Mouse (Mus musculus): ENCODE results near the gene Klc2.

Gene Klc2

DNA sequence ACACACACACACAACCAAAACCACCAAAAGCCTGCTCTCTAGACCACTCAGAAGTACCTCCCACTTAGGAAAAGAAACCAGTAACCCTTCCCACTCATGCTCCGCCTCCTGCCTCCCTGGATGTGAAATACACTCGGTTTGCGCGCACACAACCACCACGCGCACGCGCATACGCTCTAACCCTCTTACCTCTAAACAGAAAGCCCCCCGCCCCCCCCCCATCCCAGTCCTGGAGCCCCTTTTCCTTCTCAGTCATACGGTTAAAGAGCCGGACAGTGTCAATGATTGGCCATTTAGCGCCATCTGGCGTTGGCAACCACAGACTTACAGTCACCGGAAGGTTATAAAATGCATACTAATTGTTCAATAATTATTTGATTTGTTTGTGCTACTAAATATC lies 45.3 kb downstream of the Klc2 start:
- DNase-seq (ENCODE audit: low spot score in 2 of 2), result peak in 1 of 2 experiments; percentile 62

GRCm38 (mm10) chr19:5072389-5073019 lies 45.9 kb downstream of the Klc2 start:
- DNase-seq (ENCODE audit: low spot score in 2 of 2), result no peak

DNA sequence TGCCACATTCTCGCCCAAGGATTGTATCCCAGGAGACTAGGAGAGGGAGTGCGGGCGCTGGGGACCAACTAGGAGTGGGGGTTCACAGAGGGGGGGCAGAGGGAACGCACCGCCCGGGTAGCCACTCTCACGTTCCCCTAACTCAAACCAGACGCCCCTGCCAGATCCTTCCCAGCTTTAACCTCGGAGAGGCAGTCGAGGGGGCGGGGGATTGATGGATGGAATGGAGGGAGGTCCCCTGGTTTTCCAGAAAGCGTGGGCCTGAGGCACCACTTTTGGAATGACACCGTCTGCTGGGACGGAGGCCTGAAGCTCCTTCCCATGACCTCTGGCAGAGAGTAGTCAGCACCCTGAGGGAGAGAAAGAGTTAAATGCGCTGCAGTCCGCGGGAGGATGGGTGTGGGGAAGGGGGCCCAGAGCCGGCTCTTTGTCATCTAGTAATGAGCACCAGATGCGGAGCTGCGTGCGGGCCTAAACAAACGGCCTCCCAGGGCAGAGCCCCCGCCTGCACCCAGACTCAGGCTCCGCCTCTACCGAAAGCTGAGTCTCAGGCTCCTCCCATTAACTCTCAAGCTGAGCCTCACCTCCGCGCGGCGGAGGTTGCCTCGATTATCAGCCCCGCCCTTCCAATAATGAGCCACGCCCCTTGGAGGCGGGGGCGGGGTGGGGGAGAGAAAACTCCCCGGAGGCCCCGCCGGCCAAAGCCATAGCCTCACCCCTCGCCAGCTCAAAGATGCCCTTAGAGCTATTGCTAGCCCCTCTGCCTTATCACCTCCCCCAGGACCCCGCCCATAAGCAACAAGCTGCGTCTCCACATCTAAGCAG lies 46.6 kb downstream of the Klc2 start:
- DNase-seq (ENCODE audit: low spot score in 2 of 2), result no peak

- no peak for DNase-seq (ENCODE audit: low spot score in 2 of 2)
Measured at GRCm38 (mm10) chr19:5071077-5071476, 47.3 kb downstream of the Klc2 start.

DNA sequence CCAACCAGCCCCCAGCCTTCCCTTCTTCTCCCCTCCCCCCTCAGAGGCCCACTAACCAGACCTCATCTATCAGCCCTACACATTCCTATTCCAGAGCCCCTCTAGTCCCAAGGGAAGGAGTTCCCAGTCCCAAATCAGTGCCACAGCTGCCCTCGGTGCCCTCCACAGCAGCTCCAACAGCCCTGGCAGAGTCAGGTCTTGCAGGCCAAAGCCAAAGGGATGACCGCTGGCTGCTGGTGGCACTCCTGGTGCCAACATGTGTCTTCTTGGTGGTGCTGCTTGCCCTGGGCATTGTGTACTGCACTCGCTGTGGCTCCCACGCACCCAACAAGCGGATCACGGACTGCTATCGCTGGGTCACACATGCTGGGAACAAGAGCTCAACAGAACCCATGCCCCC lies 48.4 kb downstream of the Klc2 start:
- no peak for DNase-seq (ENCODE audit: low spot score in 2 of 2)

GRCm38 (mm10) chr19:5069486-5069885 lies 48.9 kb downstream of the Klc2 start:
- DNase-seq (ENCODE audit: low spot score in 2 of 2), result no peak

DNA sequence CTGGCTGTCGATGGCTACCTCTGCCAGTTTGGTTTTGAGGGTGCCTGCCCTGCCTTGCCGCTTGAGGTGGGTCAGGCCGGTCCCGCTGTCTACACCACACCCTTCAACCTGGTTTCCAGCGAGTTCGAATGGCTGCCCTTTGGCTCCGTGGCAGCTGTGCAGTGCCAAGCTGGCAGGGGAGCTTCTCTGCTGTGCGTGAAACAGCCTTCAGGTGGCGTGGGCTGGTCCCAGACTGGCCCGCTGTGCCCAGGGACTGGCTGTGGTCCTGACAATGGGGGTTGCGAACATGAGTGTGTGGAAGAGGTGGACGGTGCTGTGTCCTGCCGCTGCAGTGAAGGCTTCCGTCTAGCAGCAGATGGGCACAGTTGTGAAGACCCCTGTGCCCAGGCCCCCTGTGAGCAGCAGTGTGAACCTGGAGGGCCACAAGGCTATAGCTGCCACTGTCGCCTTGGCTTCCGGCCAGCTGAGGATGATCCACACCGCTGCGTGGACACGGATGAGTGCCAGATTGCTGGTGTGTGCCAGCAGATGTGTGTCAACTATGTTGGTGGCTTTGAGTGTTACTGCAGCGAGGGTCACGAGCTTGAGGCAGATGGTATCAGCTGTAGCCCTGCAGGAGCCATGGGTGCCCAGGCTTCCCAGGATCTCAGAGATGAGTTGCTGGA lies 49.7 kb downstream of the Klc2 start:
- DNase-seq (ENCODE audit: low spot score in 2 of 2), result no peak

- peak in 1 of 2 experiments; percentile 51 for DNase-seq (ENCODE audit: low spot score in 2 of 2)
Measured at GRCm38 (mm10) chr19:5067867-5068569, 50.3 kb downstream of the Klc2 start, which contains the start of gene Cd248. Gene Cd248, plus strand, starts transcription at chr19:5068078.

DNA sequence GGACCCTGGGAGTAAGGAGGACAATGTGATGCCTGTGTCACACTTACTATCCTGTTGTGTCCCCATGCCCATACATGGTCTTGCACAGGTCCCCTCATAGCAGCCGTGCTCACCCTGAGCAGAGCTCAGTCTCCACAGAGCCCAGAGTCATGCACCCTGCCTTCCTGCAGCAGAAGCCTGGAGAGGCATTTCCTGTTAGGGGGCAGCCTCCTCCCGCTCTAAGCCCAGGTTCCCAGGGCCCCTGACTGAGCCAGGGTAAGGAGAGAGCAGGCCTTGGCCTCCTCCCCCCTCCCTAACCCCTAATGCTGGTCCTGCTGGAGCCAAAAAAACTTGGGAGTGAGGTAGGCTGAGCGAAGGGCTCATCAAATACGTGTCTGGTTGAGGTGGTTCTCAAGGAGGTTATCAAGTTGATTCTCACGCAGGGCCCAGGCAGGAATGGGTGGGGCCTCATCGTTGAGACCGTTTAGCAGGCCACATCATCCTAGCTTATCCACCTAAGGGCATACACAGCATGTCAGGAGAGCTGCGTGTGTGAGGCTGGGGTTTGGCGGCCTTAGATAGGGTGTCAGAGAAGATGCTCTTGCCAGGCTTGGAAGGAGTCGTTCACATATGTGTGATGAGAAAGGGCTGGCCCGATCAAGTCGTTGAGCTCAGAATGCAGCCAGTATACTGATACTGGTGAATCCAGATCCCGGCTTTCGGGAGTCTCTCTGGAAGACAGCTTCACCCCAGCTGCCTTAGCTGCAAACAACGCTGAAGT lies 51.1 kb downstream of the Klc2 start:
- DNase-seq (ENCODE audit: low spot score in 2 of 2), result no peak

DNA sequence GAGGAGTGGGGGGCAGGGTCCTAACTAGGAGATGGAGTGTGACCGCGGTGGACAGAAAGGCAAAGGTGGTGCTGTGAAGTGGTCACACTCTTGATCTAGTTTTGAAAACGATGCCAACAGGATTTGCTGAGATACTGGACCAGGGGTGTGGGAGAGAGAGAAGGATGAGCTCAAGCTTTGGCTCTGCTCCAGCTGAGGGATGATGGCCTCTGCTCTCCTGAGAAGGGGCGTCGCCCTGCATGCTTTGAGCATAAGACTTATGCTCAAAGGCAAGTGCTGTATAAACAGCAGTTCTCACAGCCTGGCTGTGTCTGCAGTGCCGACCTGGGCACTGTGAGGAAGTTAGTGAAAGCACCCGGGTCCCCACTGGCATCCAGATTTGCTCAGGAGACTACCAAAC lies 53.3 kb downstream of the Klc2 start:
- DNase-seq (ENCODE audit: low spot score in 2 of 2), result no peak

DNA sequence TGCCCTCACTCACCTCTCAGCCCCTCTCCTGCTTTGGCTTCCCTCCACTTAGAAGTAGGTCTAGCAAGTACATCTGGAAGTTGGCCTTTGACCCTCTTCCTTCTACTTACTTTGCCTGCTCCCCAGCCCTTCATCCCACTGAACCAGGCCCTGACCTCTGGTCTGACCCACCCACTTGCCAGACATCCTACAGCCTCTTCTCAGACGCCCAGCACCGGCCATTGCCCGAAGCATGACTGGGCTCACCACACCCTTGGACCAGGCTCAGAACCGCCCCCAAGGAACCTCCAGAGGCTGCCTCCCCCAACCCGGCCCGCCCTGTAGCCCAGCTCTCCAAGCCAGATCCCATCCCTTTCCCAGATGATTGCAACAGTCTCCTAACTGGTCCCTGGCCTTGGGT lies 55.9 kb downstream of the Klc2 start:
- DNase-seq (ENCODE audit: low spot score in 2 of 2), result no peak

DNA sequence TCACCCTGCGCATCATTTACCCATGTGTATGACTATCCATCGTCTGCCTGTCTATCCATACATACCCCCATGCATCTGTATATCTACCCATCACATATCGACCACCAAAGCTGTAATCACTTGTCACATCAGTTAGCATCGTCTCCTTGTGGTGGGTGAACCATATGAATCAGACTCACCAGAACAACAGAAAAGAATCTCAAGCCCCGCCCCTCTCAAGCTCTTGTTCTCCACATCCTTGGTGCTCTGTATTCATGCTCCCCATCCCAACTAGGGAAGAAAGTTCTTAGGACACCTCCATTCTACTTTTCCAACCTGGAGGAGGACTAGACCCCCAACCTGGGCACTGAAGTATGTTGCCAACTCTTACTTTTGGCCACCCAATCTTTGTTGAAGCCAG lies 56.3 kb downstream of the Klc2 start:
- DNase-seq (ENCODE audit: low spot score in 2 of 2), result no peak

DNA sequence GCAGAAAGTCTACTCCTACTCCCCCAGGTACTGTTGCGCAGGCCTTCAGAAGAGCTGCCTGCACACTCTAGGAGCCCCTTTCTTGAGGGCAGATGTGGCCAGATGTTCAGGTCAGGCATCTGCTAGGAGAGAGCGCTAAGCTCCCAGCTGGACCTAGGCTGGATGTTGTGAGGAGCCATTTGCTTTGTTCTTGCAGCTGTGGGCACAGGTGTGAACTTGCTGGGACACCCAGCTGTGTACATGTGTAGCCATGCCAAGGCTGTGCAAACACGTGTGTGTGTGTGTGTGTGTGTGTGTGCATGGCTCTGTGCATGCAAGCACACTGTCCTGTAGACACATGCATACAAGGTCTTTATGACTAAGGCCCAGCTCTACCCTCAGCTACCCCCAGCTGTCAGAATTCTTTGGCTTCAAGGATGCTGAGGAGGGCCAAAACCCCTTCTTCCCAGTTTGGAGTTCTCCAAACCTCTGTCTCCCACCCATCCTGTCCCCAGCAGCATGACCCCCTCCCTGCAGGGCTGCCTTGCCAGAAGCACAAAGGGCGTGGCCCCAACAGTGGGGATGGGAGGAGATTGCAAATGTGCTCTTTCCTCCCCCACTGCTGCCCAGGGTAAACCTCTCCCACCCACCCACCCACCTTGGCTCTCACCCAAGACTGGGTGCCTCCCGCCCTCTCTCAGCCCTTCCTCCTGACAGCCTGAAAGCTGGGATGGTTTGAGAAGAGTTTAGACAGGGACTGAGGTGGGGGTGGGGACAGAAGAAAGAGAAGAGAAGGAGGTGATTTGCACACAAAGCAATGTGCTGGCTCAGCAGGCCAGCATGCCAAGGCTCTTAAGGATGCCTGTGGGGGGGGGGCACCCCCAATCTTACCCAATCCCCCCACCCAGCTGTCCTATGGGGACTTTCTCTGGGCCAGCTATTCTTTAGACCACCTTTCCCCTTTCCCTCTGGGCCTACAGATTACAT lies 57.7 kb downstream of the Klc2 start:
- DNase-seq (ENCODE audit: low spot score in 2 of 2), result no peak

- DNase-seq (ENCODE audit: low spot score in 2 of 2), result no peak
Measured at GRCm38 (mm10) chr19:5058801-5059771, 59.3 kb downstream of the Klc2 start.

GRCm38 (mm10) chr19:5057876-5058775 lies 60.2 kb downstream of the Klc2 start:
- no peak for DNase-seq (ENCODE audit: low spot score in 2 of 2)

Measured in cerebellum, postnatal 4 days (tissue).